Mouse (Mus musculus): Measurements from ENCODE around the gene Robo2. TPM values are rescaled to one million over a fixed set of nuclear protein-coding genes. Genes with fewer than 3 reads are reported as not detected.

Robo2 gene
- polyA plus RNA-seq, 1 experiment from 2014 or later = 34.4 TPM

DNA sequence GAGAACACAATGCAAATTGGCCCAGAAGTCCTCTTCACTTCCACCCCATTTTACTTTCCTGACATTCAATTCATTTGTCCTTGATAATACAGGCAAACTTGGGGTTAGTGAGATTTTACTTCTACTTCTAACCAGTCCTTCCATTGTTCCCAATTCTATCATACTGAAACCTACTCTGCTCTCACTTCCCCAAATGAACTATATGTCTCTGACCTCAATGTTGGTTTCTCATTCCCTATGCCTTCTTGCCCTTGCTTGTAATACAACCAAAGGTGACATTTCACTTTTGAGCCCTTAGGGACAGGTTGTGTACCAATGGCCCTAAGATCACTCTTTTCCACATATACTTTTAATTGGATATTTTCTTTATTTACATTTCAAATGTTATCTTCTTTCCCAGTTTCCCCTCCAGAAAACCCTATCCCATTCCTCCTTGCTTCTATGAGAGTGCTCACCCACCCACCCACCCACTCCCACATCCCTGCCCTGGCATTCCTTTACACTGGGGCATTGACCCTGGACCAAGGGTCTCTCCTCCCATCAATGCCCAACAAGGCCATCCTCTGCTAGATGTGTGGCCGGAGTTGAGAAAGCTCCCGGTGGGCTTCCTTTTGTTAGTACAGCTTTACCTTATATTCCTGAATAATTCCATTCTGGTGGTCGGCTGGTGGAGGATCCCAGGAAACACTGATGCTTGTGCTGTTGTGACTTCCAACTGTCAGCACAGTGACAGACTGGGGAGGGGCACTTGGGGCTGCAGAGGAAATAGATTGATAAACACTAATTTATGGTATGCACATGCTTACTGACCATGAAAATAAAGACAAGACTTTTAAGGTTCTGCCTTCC is 453.7 kb downstream of the Robo2 start:
- Histone ChIP-seq H3K27me3 (ENCODE audit: control insufficient read depth, insufficient read depth, low read length) (no peaks in the 10 kb centered on the region), H3K27ac (ENCODE audit: low read depth, low read length) (no peak overlapping the region), H3K36me3 (ENCODE audit: control insufficient read depth, insufficient read depth, low read length) (no peaks in the 10 kb centered on the region), H3K9me3 (ENCODE audit: control insufficient read depth, low read length) (no peaks in the 10 kb centered on the region), H3K4me3 (ENCODE audit: low read depth, low read length) (no peak overlapping the region), H3K4me2 (ENCODE audit: low read depth) (no peak overlapping the region), H3K9ac (ENCODE audit: low read length) (no peak overlapping the region), H3K4me1 (ENCODE audit: control insufficient read depth, insufficient read depth, low read length) (no peaks in the 10 kb centered on the region)
- ATAC-seq (ENCODE audit: insufficient read depth, low FRiP score, low TSS enrichment) (no peak), DNase-seq (ENCODE audit: low spot score) (no peak)
- 67% methylated on average over 3 of the region's 3 CpGs for WGBS

DNA sequence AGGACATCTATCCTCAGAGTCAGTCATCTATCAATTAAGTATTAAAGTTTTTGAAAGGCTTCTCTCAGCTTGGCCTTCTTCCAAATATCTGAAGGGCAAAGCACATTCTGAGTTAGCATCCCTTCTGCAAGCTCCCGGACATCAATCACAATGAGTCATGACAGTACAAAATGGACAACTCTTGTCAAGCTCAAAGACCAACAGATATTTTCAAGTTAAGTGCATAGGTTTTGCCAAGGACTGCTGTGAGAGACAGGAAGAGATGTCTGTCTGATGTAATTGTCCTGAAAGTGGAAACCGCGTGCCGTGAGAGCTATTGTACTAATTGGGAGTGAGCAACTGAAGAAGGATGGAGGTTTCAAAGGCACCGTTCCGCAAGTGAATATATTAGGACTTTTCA is 465.5 kb downstream of the Robo2 start:
- no peaks in the 10 kb centered on the region for H3K9me3 ChIP-seq (ENCODE audit: control insufficient read depth, low read length)
- no peaks in the 10 kb centered on the region for H3K27me3 ChIP-seq (ENCODE audit: control insufficient read depth, insufficient read depth, low read length)
- 81% methylated on average over 6 of the region's 6 CpGs for WGBS
- H3K4me3 ChIP-seq (ENCODE audit: low read depth, low read length) = no peak overlapping the region
- ATAC-seq (ENCODE audit: insufficient read depth, low FRiP score, low TSS enrichment) (no peak), DNase-seq (ENCODE audit: low spot score) (no peak)
- no peak overlapping the region for H3K27ac ChIP-seq (ENCODE audit: low read depth, low read length)
- no peak overlapping the region for H3K9ac ChIP-seq (ENCODE audit: low read length)
- no peak overlapping the region for H3K4me2 ChIP-seq (ENCODE audit: low read depth)
- no peaks in the 10 kb centered on the region for H3K4me1 ChIP-seq (ENCODE audit: control insufficient read depth, insufficient read depth, low read length)
- no peaks in the 10 kb centered on the region for H3K36me3 ChIP-seq (ENCODE audit: control insufficient read depth, insufficient read depth, low read length)

- H3K9me3 ChIP-seq (ENCODE audit: control insufficient read depth, low read length) = no peaks in the 10 kb centered on the region
- H3K27ac ChIP-seq (ENCODE audit: low read depth, low read length) = no peak overlapping the region
- ATAC-seq (ENCODE audit: insufficient read depth, low FRiP score, low TSS enrichment) = no peak
- no peaks in the 10 kb centered on the region for H3K36me3 ChIP-seq (ENCODE audit: control insufficient read depth, insufficient read depth, low read length)
- H3K4me2 ChIP-seq (ENCODE audit: low read depth) = no peak overlapping the region
- DNase-seq (ENCODE audit: low spot score) = no peak
- WGBS = 80% methylated on average over 1 of the region's 1 CpGs
- H3K9ac ChIP-seq (ENCODE audit: low read length) = no peak overlapping the region
- no peaks in the 10 kb centered on the region for H3K4me1 ChIP-seq (ENCODE audit: control insufficient read depth, insufficient read depth, low read length)
- H3K27me3 ChIP-seq (ENCODE audit: control insufficient read depth, insufficient read depth, low read length) = no peaks in the 10 kb centered on the region
- H3K4me3 ChIP-seq (ENCODE audit: low read depth, low read length) = no peak overlapping the region
Observed at GRCm38 (mm10) chr16:73940211-73940541, 471.4 kb downstream of the Robo2 start.

GRCm38 (mm10) chr16:73939423-73940210 is 472.0 kb downstream of the Robo2 start:
- Histone ChIP-seq H3K4me3 (ENCODE audit: low read depth, low read length) (no peak overlapping the region), H3K9me3 (ENCODE audit: control insufficient read depth, low read length) (no peaks in the 10 kb centered on the region), H3K36me3 (ENCODE audit: control insufficient read depth, insufficient read depth, low read length) (no peaks in the 10 kb centered on the region), H3K27me3 (ENCODE audit: control insufficient read depth, insufficient read depth, low read length) (no peaks in the 10 kb centered on the region), H3K27ac (ENCODE audit: low read depth, low read length) (no peak overlapping the region), H3K4me2 (ENCODE audit: low read depth) (no peak overlapping the region), H3K4me1 (ENCODE audit: control insufficient read depth, insufficient read depth, low read length) (no peaks in the 10 kb centered on the region), H3K9ac (ENCODE audit: low read length) (no peak overlapping the region)
- WGBS = 90% methylated on average over 5 of the region's 5 CpGs
- DNase-seq (ENCODE audit: low spot score) (no peak), ATAC-seq (ENCODE audit: insufficient read depth, low FRiP score, low TSS enrichment) (no peak)

DNA sequence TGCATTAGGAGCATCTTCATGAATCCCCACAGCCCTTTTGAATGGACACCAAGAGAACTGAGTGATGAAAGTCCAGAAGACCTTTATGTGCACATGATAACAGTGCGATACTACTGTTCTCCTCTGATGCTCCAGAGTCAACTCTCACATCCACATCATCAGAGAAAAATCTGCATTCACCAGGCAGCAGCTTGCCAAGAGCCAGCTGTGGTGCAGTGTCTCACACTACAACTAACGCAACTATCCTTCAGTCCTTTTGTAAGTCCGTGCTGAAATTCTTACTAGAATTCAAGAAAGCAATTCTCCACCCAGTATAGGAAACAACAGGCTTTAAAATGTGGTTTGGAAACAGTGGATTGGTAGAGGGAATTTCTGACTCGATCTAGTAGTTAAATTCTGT is 481.3 kb downstream of the Robo2 start:
- Histone ChIP-seq H3K9ac (ENCODE audit: low read length) (no peak overlapping the region), H3K27ac (ENCODE audit: low read depth, low read length) (no peak overlapping the region), H3K36me3 (ENCODE audit: control insufficient read depth, insufficient read depth, low read length) (no peaks in the 10 kb centered on the region), H3K4me1 (ENCODE audit: control insufficient read depth, insufficient read depth, low read length) (no peaks in the 10 kb centered on the region), H3K27me3 (ENCODE audit: control insufficient read depth, insufficient read depth, low read length) (no peaks in the 10 kb centered on the region), H3K4me2 (ENCODE audit: low read depth) (no peak overlapping the region), H3K9me3 (ENCODE audit: control insufficient read depth, low read length) (no peaks in the 10 kb centered on the region), H3K4me3 (ENCODE audit: low read depth, low read length) (no peak overlapping the region)
- DNase-seq (ENCODE audit: low spot score) = no peak
- ATAC-seq (ENCODE audit: insufficient read depth, low FRiP score, low TSS enrichment) = no peak
- 92% methylated on average over 4 of the region's 4 CpGs for WGBS

DNA sequence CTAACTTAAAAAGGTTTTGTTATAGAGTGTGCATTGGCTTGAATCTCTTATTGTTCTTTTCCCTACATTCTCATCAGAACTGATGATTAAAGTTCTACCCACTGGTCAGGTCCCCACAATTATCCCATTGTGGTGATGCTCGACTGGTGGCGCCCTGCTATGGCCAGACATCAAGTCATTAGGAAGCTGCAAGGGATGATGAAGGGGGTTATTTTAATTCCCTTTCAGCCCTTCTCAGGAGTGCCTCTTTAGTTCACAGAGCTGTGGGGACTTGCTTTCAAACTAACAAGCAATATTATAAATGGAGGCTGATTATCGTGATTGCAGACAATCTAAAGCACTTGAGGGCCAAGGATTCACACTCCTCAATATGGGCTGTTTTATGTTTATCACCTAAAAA is 484.1 kb downstream of the Robo2 start:
- DNase-seq (ENCODE audit: low spot score) (no peak), ATAC-seq (ENCODE audit: insufficient read depth, low FRiP score, low TSS enrichment) (no peak)
- no peak overlapping the region for H3K9ac ChIP-seq (ENCODE audit: low read length)
- H3K27me3 ChIP-seq (ENCODE audit: control insufficient read depth, insufficient read depth, low read length) = no peaks in the 10 kb centered on the region
- no peaks in the 10 kb centered on the region for H3K4me1 ChIP-seq (ENCODE audit: control insufficient read depth, insufficient read depth, low read length)
- H3K4me2 ChIP-seq (ENCODE audit: low read depth) = no peak overlapping the region
- no peak overlapping the region for H3K4me3 ChIP-seq (ENCODE audit: low read depth, low read length)
- no peaks in the 10 kb centered on the region for H3K36me3 ChIP-seq (ENCODE audit: control insufficient read depth, insufficient read depth, low read length)
- no peak overlapping the region for H3K27ac ChIP-seq (ENCODE audit: low read depth, low read length)
- no peaks in the 10 kb centered on the region for H3K9me3 ChIP-seq (ENCODE audit: control insufficient read depth, low read length)
- 77% methylated on average over 3 of the region's 3 CpGs for WGBS

DNA sequence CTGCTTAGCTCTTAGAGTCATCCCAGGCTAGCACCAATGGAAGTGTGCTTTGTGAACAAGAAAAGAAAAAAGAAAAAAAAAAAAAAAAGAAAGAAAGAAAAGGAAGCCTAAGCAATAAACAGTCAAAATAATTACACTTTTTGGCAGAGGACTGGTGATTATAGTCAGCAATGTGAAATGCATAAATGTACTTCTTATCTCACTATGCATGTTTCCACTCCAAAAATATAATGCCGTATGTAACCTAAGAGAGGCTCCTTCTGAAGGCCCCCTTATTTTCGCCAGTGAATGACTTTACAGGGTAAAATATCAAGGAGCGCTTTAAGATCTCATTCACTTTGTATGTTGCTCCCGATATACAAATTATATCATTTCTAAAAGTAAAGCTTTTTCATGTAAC is 496.2 kb downstream of the Robo2 start:
- ATAC-seq (ENCODE audit: insufficient read depth, low FRiP score, low TSS enrichment) = no peak
- Histone ChIP-seq H3K27me3 (ENCODE audit: control insufficient read depth, insufficient read depth, low read length) (no peaks in the 10 kb centered on the region), H3K4me2 (ENCODE audit: low read depth) (no peak overlapping the region), H3K9me3 (ENCODE audit: control insufficient read depth, low read length) (no peaks in the 10 kb centered on the region), H3K4me1 (ENCODE audit: control insufficient read depth, insufficient read depth, low read length) (no peaks in the 10 kb centered on the region), H3K9ac (ENCODE audit: low read length) (no peak overlapping the region), H3K27ac (ENCODE audit: low read depth, low read length) (no peak overlapping the region), H3K36me3 (ENCODE audit: control insufficient read depth, insufficient read depth, low read length) (no peaks in the 10 kb centered on the region), H3K4me3 (ENCODE audit: low read depth, low read length) (no peak overlapping the region)
- 95% methylated on average over 4 of the region's 4 CpGs for WGBS
- DNase-seq (ENCODE audit: low spot score) = no peak

DNA sequence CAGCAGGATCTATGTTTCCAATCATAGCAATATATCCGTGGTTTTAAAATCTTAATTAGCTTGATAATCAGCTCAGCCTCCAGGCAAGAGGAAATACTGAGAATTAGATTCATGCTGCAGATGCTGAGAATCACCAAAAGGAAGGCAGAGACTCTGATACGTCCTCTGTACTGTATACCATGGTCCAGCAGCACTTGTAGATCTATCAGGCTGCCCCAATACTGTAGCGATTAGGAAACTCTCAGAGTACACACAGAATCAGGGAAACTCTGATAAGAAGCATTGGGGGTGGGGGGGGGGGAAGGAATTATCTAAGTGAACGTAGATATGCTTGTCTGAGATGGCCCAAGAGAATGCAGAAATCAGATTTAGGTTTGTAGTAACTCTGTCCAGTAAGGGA is 496.7 kb downstream of the Robo2 start:
- Histone ChIP-seq H3K9me3 (ENCODE audit: control insufficient read depth, low read length) (no peaks in the 10 kb centered on the region), H3K4me3 (ENCODE audit: low read depth, low read length) (no peak overlapping the region), H3K36me3 (ENCODE audit: control insufficient read depth, insufficient read depth, low read length) (no peaks in the 10 kb centered on the region), H3K4me1 (ENCODE audit: control insufficient read depth, insufficient read depth, low read length) (no peaks in the 10 kb centered on the region), H3K4me2 (ENCODE audit: low read depth) (no peak overlapping the region), H3K27ac (ENCODE audit: low read depth, low read length) (no peak overlapping the region), H3K9ac (ENCODE audit: low read length) (no peak overlapping the region), H3K27me3 (ENCODE audit: control insufficient read depth, insufficient read depth, low read length) (no peaks in the 10 kb centered on the region)
- DNase-seq (ENCODE audit: low spot score) = no peak
- 89% methylated on average over 4 of the region's 4 CpGs for WGBS
- no peak for ATAC-seq (ENCODE audit: insufficient read depth, low FRiP score, low TSS enrichment)

GRCm38 (mm10) chr16:73908504-73908903 is 503.1 kb downstream of the Robo2 start:
- WGBS = 88% methylated on average over 11 of the region's 11 CpGs
- no peak for DNase-seq (ENCODE audit: low spot score)
- H3K27me3 ChIP-seq (ENCODE audit: control insufficient read depth, insufficient read depth, low read length) = no peaks in the 10 kb centered on the region

More at GRCm38 (mm10) chr16:73908504-73908903, 503.1 kb downstream of the Robo2 start:
- no peak overlapping the region for H3K9ac ChIP-seq (ENCODE audit: low read length)
- no peak overlapping the region for H3K4me2 ChIP-seq (ENCODE audit: low read depth)
- H3K4me1 ChIP-seq (ENCODE audit: control insufficient read depth, insufficient read depth, low read length) = no peaks in the 10 kb centered on the region
- H3K36me3 ChIP-seq (ENCODE audit: control insufficient read depth, insufficient read depth, low read length) = no peaks in the 10 kb centered on the region
- no peak overlapping the region for H3K27ac ChIP-seq (ENCODE audit: low read depth, low read length)
- no peak for ATAC-seq (ENCODE audit: insufficient read depth, low FRiP score, low TSS enrichment)
- H3K9me3 ChIP-seq (ENCODE audit: control insufficient read depth, low read length) = no peaks in the 10 kb centered on the region
- no peak overlapping the region for H3K4me3 ChIP-seq (ENCODE audit: low read depth, low read length)

Measured in neural tube, embryonic 11.5 days (tissue).